Mouse (Mus musculus) thymus, adult 2 months (tissue): ENCODE measurements at regions not wholly inside any gene's neighbourhood (a gene's known extent, or its start where the extent isn't known, plus 50 kb on each side); places are given as distances from the start of the nearest gene placed in this dataset.
A peak's percentile ranks its signal among the peaks of the same experiment; 100 is the strongest.

Experiments
- DNase-seq: peaks from one replicate; pipeline ENCODE4 v3.0.0; 2021
- H3K27ac ChIP-seq: fragments of 200-500 bp; 2 replicates; pipeline ENCODE4 v1.5.1; 2012; ENCODE audit warnings: low read length, control low read depth; ENCODE audit not compliant: control insufficient read depth, insufficient read depth
- H3K27me3 ChIP-seq: fragments of 200-500 bp; 2 replicates; pipeline ENCODE4 v1.6.1; 2012; ENCODE audit warnings: mild to moderate bottlenecking, low read length, moderate library complexity, mixed read lengths; ENCODE audit not compliant: control insufficient read depth, insufficient read depth
- H3K36me3 ChIP-seq: fragments of 200-500 bp; 2 replicates; pipeline ENCODE4 v1.6.1; 2012; ENCODE audit warnings: mild to moderate bottlenecking, low read length, moderate library complexity; ENCODE audit not compliant: control insufficient read depth, insufficient read depth
- H3K4me1 ChIP-seq: fragments of 200-500 bp; replicated peaks from 2 replicates; pipeline ENCODE4 v1.6.1; 2012; ENCODE audit warnings: low read length; ENCODE audit not compliant: control insufficient read depth, insufficient read depth
- H3K4me3 ChIP-seq: fragments of 200-500 bp; 2 replicates; pipeline ENCODE4 v1.5.1; 2012; ENCODE audit warnings: mild to moderate bottlenecking, low read length, control low read depth, moderate library complexity; ENCODE audit not compliant: control insufficient read depth, insufficient read depth
- CTCF ChIP-seq: fragments of 200-500 bp; IDR thresholded peaks from 2 replicates; pipeline ENCODE4 v1.5.1; 2012; ENCODE audit warnings: mild to moderate bottlenecking, control low read depth, low read length, moderate library complexity, borderline replicate concordance; ENCODE audit not compliant: control insufficient read depth, poor library complexity, insufficient read depth; ENCODE audit errors: extremely low read depth
- POLR2A ChIP-seq: fragments of 200-500 bp; IDR thresholded peaks from 2 replicates; pipeline ENCODE4 v1.6.1; 2012; ENCODE audit warnings: mild to moderate bottlenecking, low read length, control low read depth, moderate library complexity; ENCODE audit not compliant: control insufficient read depth, poor library complexity, insufficient read depth; ENCODE audit errors: extremely low read depth
- WGBS: fragments of 180-500 bp; shearing (Covaris S2); methylation state at CpG from one replicate; pipeline ENCODE4 v1.1.7; 2018; 5-methylcytosine and 5-hydroxymethylcytosine counted together

GRCm38 (mm10) chr5:111922991-111923701 lies 189.4 kb downstream of the Gm26897 start:
- no peak for DNase-seq
- WGBS, result 62% methylated on average over 18 of the region's 18 CpGs
- TF ChIP-seq POLR2A (no peak), CTCF (no peak)
- Histone ChIP-seq H3K27me3 (no peaks in the 10 kb centered on the region), H3K27ac (no peak overlapping the region), H3K36me3 (no peaks in the 10 kb centered on the region), H3K4me1 (no peaks in the 10 kb centered on the region), H3K4me3 (no peak overlapping the region)

- no peak for DNase-seq
- Histone ChIP-seq H3K36me3 (no peaks in the 10 kb centered on the region), H3K27ac (no peak overlapping the region), H3K27me3 (no peaks in the 10 kb centered on the region), H3K4me1 (no peaks in the 10 kb centered on the region), H3K4me3 (no peak overlapping the region)
- 80% methylated on average over 6 of the region's 6 CpGs for WGBS
- TF ChIP-seq CTCF (no peak), POLR2A (no peak)
Observed at GRCm38 (mm10) chr5:111925757-111926156, 192.0 kb downstream of the Gm26897 start.

- Histone ChIP-seq H3K36me3 (no peaks in the 10 kb centered on the region), H3K4me3 (no peak overlapping the region), H3K27ac (no peak overlapping the region), H3K4me1 (no peaks in the 10 kb centered on the region), H3K27me3 (no peaks in the 10 kb centered on the region)
- DNase-seq, result no peak
- no peak for TF ChIP-seq CTCF
- TF ChIP-seq POLR2A, result no peak
- 82% methylated on average over 15 of the region's 15 CpGs for whole genome bisulfite sequencing
Observed at GRCm38 (mm10) chr5:111929180-111929990, 195.7 kb downstream of the Gm26897 start.

- H3K4me1 ChIP-seq, result no peaks in the 10 kb centered on the region
- H3K4me3 ChIP-seq, result no peak overlapping the region
- H3K27me3 ChIP-seq, result no peaks in the 10 kb centered on the region
- H3K27ac ChIP-seq, result no peak overlapping the region
- 76% methylated on average over 3 of the region's 3 CpGs for WGBS
- no peak for DNase-seq
- H3K36me3 ChIP-seq, result no peaks in the 10 kb centered on the region
- TF ChIP-seq POLR2A (no peak), CTCF (no peak)
Observed at GRCm38 (mm10) chr5:111929991-111930339, 196.2 kb downstream of the Gm26897 start.

- no peaks in the 10 kb centered on the region for H3K4me1 ChIP-seq
- no peak overlapping the region for H3K4me3 ChIP-seq
- peak; percentile 24 for DNase-seq
- no peaks in the 10 kb centered on the region for H3K36me3 ChIP-seq
- no peak for TF ChIP-seq CTCF
- TF ChIP-seq POLR2A, result no peak
- H3K27ac ChIP-seq, result no peak overlapping the region
- WGBS, result 59% methylated on average over 3 of the region's 3 CpGs
- H3K27me3 ChIP-seq, result no peaks in the 10 kb centered on the region
Observed at GRCm38 (mm10) chr5:111931733-111932132, 198.0 kb downstream of the Gm26897 start.

- H3K36me3 ChIP-seq, result no peaks in the 10 kb centered on the region
- H3K4me3 ChIP-seq, result no peak overlapping the region
- no peaks in the 10 kb centered on the region for H3K27me3 ChIP-seq
- no peaks in the 10 kb centered on the region for H3K4me1 ChIP-seq
- H3K27ac ChIP-seq, result no peak overlapping the region
- no peak for DNase-seq
- 77% methylated on average over 3 of the region's 3 CpGs for WGBS
- TF ChIP-seq CTCF (no peak), POLR2A (no peak)
Observed at GRCm38 (mm10) chr5:111935381-111936134, 201.8 kb downstream of the Gm26897 start.
